Mouse (Mus musculus): ENCODE measurements around the gene Mapre3.

DNA sequence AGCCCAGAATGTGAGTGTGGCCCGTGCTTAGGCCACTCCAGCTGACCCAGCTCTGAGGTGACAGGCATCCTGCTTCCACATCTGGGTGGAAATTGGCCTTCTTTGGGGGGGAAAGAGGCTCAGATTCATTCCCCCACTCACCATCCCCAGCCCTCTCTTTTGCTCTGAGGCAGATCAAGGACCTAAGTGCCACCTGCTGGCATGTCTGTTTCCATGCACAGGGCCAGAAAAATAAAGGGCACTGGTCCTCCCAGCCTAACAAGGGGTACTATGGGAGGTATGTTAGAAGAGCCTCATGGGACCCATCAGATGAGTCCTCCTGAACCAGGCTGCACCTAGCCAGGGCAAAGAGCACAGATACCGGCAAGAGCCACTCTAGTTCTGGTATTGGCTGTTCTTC lies 41.7 kb downstream of the Mapre3 start:
- TF ChIP-seq CTCF (conservative IDR thresholded peaks at IDR 0.05; ENCODE audit: low read length), result no peak
- TF ChIP-seq NANOG (IDR thresholded peaks at IDR 0.05; ENCODE audit: borderline replicate concordance, low read length), result no peak
- no peak for TF ChIP-seq POU5F1 (IDR thresholded peaks at IDR 0.05; ENCODE audit: borderline replicate concordance, low read length)

All from E14TG2a.4 (cell line).